Mouse (Mus musculus) C2C12 (cell line): Measurements from ENCODE around the gene Pex10. TPM values are rescaled to one million over a fixed set of nuclear protein-coding genes. Genes with fewer than 3 reads are reported as not detected.

Experiments
- H3K27me3 ChIP-seq: one replicate; pipeline ENCODE4 v1.6.1; 2011; ENCODE audit not compliant: control insufficient read depth, insufficient read depth, insufficient read length
- H3K36me3 ChIP-seq: one replicate; pipeline ENCODE4 v1.6.1; 2011; ENCODE audit not compliant: control insufficient read depth, insufficient read depth
- H3K4me3 ChIP-seq: one replicate; pipeline ENCODE4 v1.5.1; 2011; ENCODE audit warnings: mild to moderate bottlenecking, control low read depth; ENCODE audit not compliant: poor library complexity, insufficient read depth, severe bottlenecking
- H3K79me2 ChIP-seq: one replicate; pipeline ENCODE4 v1.6.1; 2011; ENCODE audit not compliant: control insufficient read depth, insufficient read depth
- H3K79me3 ChIP-seq: one replicate; pipeline ENCODE4 v1.6.1; 2011; ENCODE audit warnings: low read depth, control low read depth
- H3ac ChIP-seq: one replicate; pipeline ENCODE3; 2011; ENCODE audit warnings: low read depth; ENCODE audit not compliant: control insufficient read depth, insufficient read length
- CEBPB ChIP-seq: IDR thresholded peaks from one replicate; pipeline ENCODE4 v1.6.1; 2011; ENCODE audit warnings: low read depth, mild to moderate bottlenecking, control low read depth, moderate library complexity
- CTCF ChIP-seq: IDR thresholded peaks from one replicate; pipeline ENCODE4 v1.5.1; 2011; ENCODE audit not compliant: control insufficient read depth, insufficient read depth, insufficient read length
- FOSL1 ChIP-seq: IDR thresholded peaks from one replicate; pipeline ENCODE4 v1.8.0; 2011; ENCODE audit warnings: mild to moderate bottlenecking, low read length; ENCODE audit not compliant: poor library complexity, insufficient read depth, severe bottlenecking
- MAX ChIP-seq: IDR thresholded peaks from one replicate; pipeline ENCODE4 v1.6.1; 2011; ENCODE audit warnings: mild to moderate bottlenecking, control low read depth
- MYOD1 ChIP-seq: IDR thresholded peaks from one replicate; pipeline ENCODE4 v1.6.1; 2011; ENCODE audit warnings: low read depth; ENCODE audit not compliant: control insufficient read depth, insufficient read length
- MYOG ChIP-seq: IDR thresholded peaks from one replicate; pipeline ENCODE4 v1.6.1; 2011; ENCODE audit not compliant: control insufficient read depth, insufficient read length; ENCODE audit errors: extremely low read depth
- USF1 ChIP-seq: IDR thresholded peaks from one replicate; pipeline ENCODE4 v1.6.1; 2011; ENCODE audit warnings: low read depth, mild to moderate bottlenecking, control low read depth, moderate library complexity
- polyA plus RNA-seq: library from polyadenylated mRNA; unstranded; fragments of >200 nt; fragmentation: generic; extraction: Trizol; gene quantifications from one replicate; pipeline ENCODE4 v1.2.1, GENCODE M21; 2012; ENCODE audit warnings: missing spikeins

Pex10 gene
- polyA plus RNA-seq, 1 experiment: 11.2 TPM

- TF ChIP-seq MYOD1 (no peak), FOSL1 (no peak), CTCF (no peak), USF1 (no peak), MAX (no peak), MYOG (no peak), CEBPB (no peak)
- Histone ChIP-seq H3ac (no peak overlapping the region), H3K27me3 (peaks cover 60% of the 10 kb centered on the region), H3K36me3 (no peaks in the 10 kb centered on the region), H3K4me3 (no peak overlapping the region), H3K79me3 (no peaks in the 10 kb centered on the region), H3K79me2 (no peaks in the 10 kb centered on the region)
These were observed 46.7 kb upstream of the Pex10 start for GRCm38 (mm10) chr4:155020141-155020540.

GRCm38 (mm10) chr4:155020813-155021212, 46.0 kb upstream of the Pex10 start:
- Histone ChIP-seq H3K36me3 (no peaks in the 10 kb centered on the region), H3K79me3 (no peaks in the 10 kb centered on the region), H3K79me2 (no peaks in the 10 kb centered on the region), H3K27me3 (peaks cover 60% of the 10 kb centered on the region), H3K4me3 (no peak overlapping the region), H3ac (no peak overlapping the region)
- TF ChIP-seq MAX: no peak
- TF ChIP-seq USF1: no peak
- no peak for TF ChIP-seq CEBPB
- TF ChIP-seq MYOG: no peak
- no peak for TF ChIP-seq FOSL1
- TF ChIP-seq CTCF: no peak
- TF ChIP-seq MYOD1: no peak

GRCm38 (mm10) chr4:155022228-155022855, 44.5 kb upstream of the Pex10 start:
- Histone ChIP-seq H3K79me2 (no peaks in the 10 kb centered on the region), H3K79me3 (no peaks in the 10 kb centered on the region), H3K27me3 (peaks cover 57% of the 10 kb centered on the region), H3K4me3 (no peak overlapping the region), H3ac (no peak overlapping the region), H3K36me3 (no peaks in the 10 kb centered on the region)
- TF ChIP-seq MAX: no peak
- TF ChIP-seq FOSL1: no peak
- no peak for TF ChIP-seq MYOG
- TF ChIP-seq MYOD1: no peak
- TF ChIP-seq USF1: no peak

- no peaks in the 10 kb centered on the region for H3K36me3 ChIP-seq
- no peak overlapping the region for H3K4me3 ChIP-seq
- H3ac ChIP-seq: no peak overlapping the region
- no peaks in the 10 kb centered on the region for H3K79me2 ChIP-seq
- no peak for TF ChIP-seq USF1
- TF ChIP-seq CEBPB: no peak
- no peak for TF ChIP-seq FOSL1
- no peak for TF ChIP-seq MYOG
- TF ChIP-seq MYOD1: no peak
- TF ChIP-seq CTCF: no peak
- TF ChIP-seq MAX: no peak
- H3K79me3 ChIP-seq: no peaks in the 10 kb centered on the region
- peaks cover 66% of the 10 kb centered on the region for H3K27me3 ChIP-seq
These were observed 42.4 kb upstream of the Pex10 start for GRCm38 (mm10) chr4:155024170-155025010.

- Histone ChIP-seq H3K36me3 (no peaks in the 10 kb centered on the region), H3K27me3 (peaks cover 97% of the 10 kb centered on the region), H3K79me2 (no peaks in the 10 kb centered on the region), H3K4me3 (no peak overlapping the region), H3ac (no peak overlapping the region), H3K79me3 (no peaks in the 10 kb centered on the region)
- no peak for TF ChIP-seq MYOD1
- TF ChIP-seq USF1: no peak
- TF ChIP-seq CEBPB: no peak
- no peak for TF ChIP-seq FOSL1
- no peak for TF ChIP-seq CTCF
- TF ChIP-seq MYOG: no peak
- TF ChIP-seq MAX: no peak
These were observed 33.7 kb upstream of the Pex10 start for GRCm38 (mm10) chr4:155033115-155033514.
